Mouse (Mus musculus): ENCODE data around the gene Sass6.
A peak's percentile ranks its signal among the peaks of the same experiment; 100 is the strongest.

The Sass6 gene

DNA sequence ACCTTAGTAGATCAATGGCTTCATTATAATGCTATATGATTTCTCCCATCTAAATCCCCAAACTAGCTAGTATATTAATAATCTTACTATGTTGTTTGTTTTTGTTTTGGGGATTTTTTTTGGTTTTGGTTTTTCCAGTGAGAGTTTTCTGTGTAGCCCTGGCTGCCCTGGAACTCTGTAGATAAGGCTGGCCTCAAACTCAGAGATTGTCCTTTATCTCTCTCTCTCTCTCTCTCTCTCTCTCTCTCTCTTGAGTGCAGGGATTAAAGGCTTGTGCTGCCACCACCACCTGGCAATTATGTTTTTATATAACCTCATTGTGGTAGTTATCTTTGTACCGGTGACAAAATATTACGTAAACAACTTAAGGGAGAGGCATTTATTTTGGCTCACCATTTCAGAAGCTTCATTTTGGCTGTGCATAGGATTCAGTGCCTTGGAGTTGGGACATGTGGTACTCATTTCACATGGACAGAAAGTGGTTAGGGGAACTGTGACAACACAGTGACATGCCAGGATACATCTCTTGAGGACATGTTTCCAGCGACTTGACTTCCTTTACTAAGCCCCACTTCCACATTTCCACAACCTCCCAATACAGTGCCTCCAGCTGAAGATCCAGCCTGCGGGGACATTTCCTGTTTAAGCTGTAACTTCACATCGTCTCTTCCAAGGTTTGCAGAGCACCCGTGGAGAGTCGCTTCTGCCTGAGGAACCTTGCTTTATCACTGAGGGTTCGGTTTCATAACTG is 20.7 kb downstream of the Sass6 start:
- Histone ChIP-seq H3K4me3 (replicated peaks; ENCODE audit: low read length) (no peak overlapping the region), H3K36me3 (ENCODE audit: insufficient read depth, low read length) (peaks cover 63% of the 10 kb centered on the region), H3K4me1 (replicated peaks; ENCODE audit: low read depth, low read length) (peaks cover 21% of the 10 kb centered on the region), H3K9me3 (ENCODE audit: low read length) (no peaks in the 10 kb centered on the region), H3K27me3 (ENCODE audit: insufficient read depth, low read length) (no peaks in the 10 kb centered on the region)
- no peak for TF ChIP-seq CTCF (conservative IDR thresholded peaks at IDR 0.05; ENCODE audit: low read length)
- TF ChIP-seq NANOG (IDR thresholded peaks at IDR 0.05; ENCODE audit: borderline replicate concordance, low read length), result no peak
- no peak for TF ChIP-seq POU5F1 (IDR thresholded peaks at IDR 0.05; ENCODE audit: borderline replicate concordance, low read length)

DNA sequence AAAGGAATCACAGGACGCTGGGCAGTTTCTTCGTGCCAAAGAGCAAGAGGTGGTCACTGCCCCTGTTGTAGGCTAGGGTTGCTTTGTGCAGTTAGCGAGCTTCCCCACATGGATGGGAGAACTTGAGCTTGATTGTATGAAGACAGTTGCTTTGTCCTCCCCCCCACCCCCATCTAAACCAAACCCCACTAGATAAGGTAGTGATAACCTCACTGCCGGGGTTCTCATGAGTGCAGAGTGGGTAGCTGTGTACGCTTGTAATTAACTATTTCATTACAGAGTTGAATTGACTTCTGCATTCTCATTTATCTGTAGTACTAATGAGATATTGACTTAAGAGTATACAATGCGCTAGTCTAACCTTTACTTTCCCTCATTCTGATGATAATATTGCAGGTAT is 24.1 kb downstream of the Sass6 start:
- H3K27me3 ChIP-seq (ENCODE audit: insufficient read depth, low read length), result no peaks in the 10 kb centered on the region
- no peak for TF ChIP-seq NANOG (IDR thresholded peaks at IDR 0.05; ENCODE audit: borderline replicate concordance, low read length)
- peaks cover 50% of the 10 kb centered on the region for H3K4me1 ChIP-seq (replicated peaks; ENCODE audit: low read depth, low read length)
- H3K9me3 ChIP-seq (ENCODE audit: low read length), result no peaks in the 10 kb centered on the region
- H3K36me3 ChIP-seq (ENCODE audit: insufficient read depth, low read length), result peaks cover 54% of the 10 kb centered on the region
- H3K4me3 ChIP-seq (replicated peaks; ENCODE audit: low read length), result no peak overlapping the region

DNA sequence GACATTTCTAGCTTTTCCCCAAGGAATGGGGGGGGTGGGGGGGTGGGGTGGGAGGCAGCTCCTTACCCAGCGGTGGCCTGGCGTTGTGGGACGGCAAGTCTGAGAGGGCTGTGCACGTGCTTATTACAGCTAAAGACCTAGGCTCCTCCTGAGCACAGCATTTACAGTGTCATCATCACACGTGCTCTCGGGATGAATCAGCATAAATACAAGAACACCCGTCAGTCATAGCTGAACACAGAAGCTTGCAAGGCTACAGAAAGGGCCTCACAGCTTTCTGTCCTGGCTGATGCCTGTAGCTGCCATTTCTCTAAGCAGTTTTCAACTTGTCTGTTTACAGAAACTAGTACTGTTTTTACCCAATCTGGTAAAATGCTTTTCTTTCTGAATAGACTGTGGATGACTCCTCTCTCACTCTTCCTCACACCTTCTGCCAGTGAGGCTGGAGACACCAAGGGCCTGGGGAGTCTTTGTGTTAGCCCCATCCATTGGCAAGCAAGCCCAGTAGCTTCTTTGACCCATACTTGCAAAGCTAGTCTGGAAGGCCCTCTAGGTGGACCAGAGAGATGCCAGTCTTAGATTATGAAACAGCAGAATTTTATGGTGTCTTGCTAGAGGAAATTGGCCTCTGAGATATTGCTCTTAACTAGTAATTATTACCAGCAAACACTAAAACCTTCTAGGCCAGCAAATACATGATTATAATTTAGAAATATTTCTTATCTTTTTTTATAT is 26.0 kb downstream of the Sass6 start:
- H3K4me1 ChIP-seq (replicated peaks; ENCODE audit: low read depth, low read length), result peaks cover 43% of the 10 kb centered on the region
- peaks cover 34% of the 10 kb centered on the region for H3K36me3 ChIP-seq (ENCODE audit: insufficient read depth, low read length)
- no peak for TF ChIP-seq CTCF (conservative IDR thresholded peaks at IDR 0.05; ENCODE audit: low read length)
- no peaks in the 10 kb centered on the region for H3K27me3 ChIP-seq (ENCODE audit: insufficient read depth, low read length)
- no peaks in the 10 kb centered on the region for H3K9me3 ChIP-seq (ENCODE audit: low read length)
- no peak overlapping the region for H3K4me3 ChIP-seq (replicated peaks; ENCODE audit: low read length)

DNA sequence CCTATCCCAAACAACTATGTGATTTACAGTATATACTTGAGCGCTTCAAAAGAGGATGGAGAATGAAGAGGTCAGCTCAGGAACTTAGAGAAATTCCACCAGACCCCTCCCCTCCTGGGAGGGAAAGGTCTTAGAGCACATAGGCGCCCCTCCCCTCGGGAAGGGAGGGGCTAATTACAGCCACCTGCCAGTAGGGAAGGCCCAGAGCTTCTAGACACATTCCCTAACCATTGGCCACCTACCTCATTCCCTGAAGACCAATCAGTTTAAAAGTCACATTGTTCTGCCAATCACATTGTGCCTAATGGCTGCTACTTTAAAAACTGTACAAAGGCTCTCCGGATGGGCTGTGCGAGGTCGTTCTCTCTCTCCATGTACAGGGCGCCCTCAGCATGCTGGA is 27.9 kb downstream of the Sass6 start:
- H3K36me3 ChIP-seq (ENCODE audit: insufficient read depth, low read length), result peaks cover 40% of the 10 kb centered on the region
- TF ChIP-seq CTCF (conservative IDR thresholded peaks at IDR 0.05; ENCODE audit: low read length), result no peak
- TF ChIP-seq NANOG (IDR thresholded peaks at IDR 0.05; ENCODE audit: borderline replicate concordance, low read length), result no peak
- no peak for TF ChIP-seq POU5F1 (IDR thresholded peaks at IDR 0.05; ENCODE audit: borderline replicate concordance, low read length)
- H3K9me3 ChIP-seq (ENCODE audit: low read length), result no peaks in the 10 kb centered on the region
- peak overlapping the region; percentile 65 for H3K4me3 ChIP-seq (replicated peaks; ENCODE audit: low read length)
- H3K27me3 ChIP-seq (ENCODE audit: insufficient read depth, low read length), result no peaks in the 10 kb centered on the region
- H3K4me1 ChIP-seq (replicated peaks; ENCODE audit: low read depth, low read length), result peaks cover 43% of the 10 kb centered on the region

DNA sequence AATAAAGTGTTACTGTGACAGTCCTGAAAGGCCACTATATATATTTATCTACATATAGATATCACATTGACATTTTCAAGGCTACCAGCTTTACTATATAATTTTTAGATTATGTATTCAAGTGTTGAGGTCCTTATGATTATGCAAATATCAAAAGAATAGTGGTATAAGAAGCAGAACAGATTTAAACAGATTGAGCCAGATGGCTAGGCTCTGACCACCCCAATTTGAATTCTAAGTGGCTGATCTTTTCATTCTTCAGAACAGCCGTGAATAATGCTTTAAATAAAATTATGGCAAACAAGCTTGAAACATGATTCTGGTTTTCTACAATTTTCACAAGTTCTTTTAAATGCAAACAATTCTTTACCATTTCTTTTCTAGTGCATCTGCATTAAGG is 36.7 kb downstream of the Sass6 start:
- Histone ChIP-seq H3K36me3 (ENCODE audit: insufficient read depth, low read length) (peaks cover 93% of the 10 kb centered on the region), H3K9me3 (ENCODE audit: low read length) (no peaks in the 10 kb centered on the region), H3K4me3 (replicated peaks; ENCODE audit: low read length) (no peak overlapping the region), H3K27me3 (ENCODE audit: insufficient read depth, low read length) (no peaks in the 10 kb centered on the region), H3K4me1 (replicated peaks; ENCODE audit: low read depth, low read length) (peaks cover 17% of the 10 kb centered on the region)
- no peak for TF ChIP-seq NANOG (IDR thresholded peaks at IDR 0.05; ENCODE audit: borderline replicate concordance, low read length)
- no peak for TF ChIP-seq CTCF (conservative IDR thresholded peaks at IDR 0.05; ENCODE audit: low read length)
- TF ChIP-seq POU5F1 (IDR thresholded peaks at IDR 0.05; ENCODE audit: borderline replicate concordance, low read length), result no peak

DNA sequence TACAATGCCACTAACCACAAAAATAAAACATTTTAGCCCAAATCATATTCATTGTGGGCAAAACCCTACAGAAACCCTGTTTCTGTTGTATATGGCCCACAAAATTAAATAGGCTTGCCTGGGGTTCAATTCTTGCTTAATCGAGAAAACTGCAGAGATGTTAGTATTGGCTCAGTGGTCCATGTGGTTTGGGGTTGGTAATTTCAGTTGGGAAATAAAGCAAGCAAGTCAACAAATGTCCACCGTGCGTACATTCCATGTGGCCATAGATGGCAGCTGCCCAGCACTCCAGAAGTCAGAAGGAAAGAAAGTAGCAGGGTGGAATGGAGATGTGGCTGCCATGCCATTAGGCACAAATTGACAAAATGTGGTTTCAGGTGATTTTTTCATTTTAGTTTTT is 38.2 kb downstream of the Sass6 start:
- Histone ChIP-seq H3K9me3 (ENCODE audit: low read length) (no peaks in the 10 kb centered on the region), H3K4me3 (replicated peaks; ENCODE audit: low read length) (no peak overlapping the region), H3K27me3 (ENCODE audit: insufficient read depth, low read length) (no peaks in the 10 kb centered on the region), H3K36me3 (ENCODE audit: insufficient read depth, low read length) (peaks cover 93% of the 10 kb centered on the region), H3K4me1 (replicated peaks; ENCODE audit: low read depth, low read length) (peaks cover 30% of the 10 kb centered on the region)
- no peak for TF ChIP-seq NANOG (IDR thresholded peaks at IDR 0.05; ENCODE audit: borderline replicate concordance, low read length)
- TF ChIP-seq CTCF (conservative IDR thresholded peaks at IDR 0.05; ENCODE audit: low read length), result 0 out of 2 replicates have a peak, but pooled peaks have one; percentile 1

DNA sequence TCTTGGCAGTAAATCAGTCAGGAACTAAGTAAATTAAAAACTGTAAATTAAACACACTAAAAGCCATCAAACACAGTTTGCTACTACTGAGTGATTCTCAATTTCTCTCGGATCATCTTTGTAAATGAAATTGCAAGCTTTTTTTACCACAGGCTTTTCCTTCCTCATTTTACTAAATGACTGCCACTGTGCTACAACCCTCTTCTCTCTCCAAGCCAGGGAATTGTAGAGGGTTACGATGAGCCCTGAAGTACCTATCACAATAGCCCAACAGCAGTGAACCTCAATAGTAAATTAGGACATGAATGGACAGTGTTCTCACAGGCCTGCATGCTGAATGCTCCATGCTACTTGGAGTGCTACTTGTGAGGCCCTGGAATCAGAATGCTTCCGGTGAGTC is 39.3 kb downstream of the Sass6 start:
- no peak for TF ChIP-seq CTCF (conservative IDR thresholded peaks at IDR 0.05; ENCODE audit: low read length)
- TF ChIP-seq NANOG (IDR thresholded peaks at IDR 0.05; ENCODE audit: borderline replicate concordance, low read length), result no peak
- no peak for TF ChIP-seq POU5F1 (IDR thresholded peaks at IDR 0.05; ENCODE audit: borderline replicate concordance, low read length)
- peaks cover 42% of the 10 kb centered on the region for H3K4me1 ChIP-seq (replicated peaks; ENCODE audit: low read depth, low read length)
- no peaks in the 10 kb centered on the region for H3K9me3 ChIP-seq (ENCODE audit: low read length)
- H3K27me3 ChIP-seq (ENCODE audit: insufficient read depth, low read length), result no peaks in the 10 kb centered on the region
- H3K4me3 ChIP-seq (replicated peaks; ENCODE audit: low read length), result no peak overlapping the region
- peaks cover 93% of the 10 kb centered on the region for H3K36me3 ChIP-seq (ENCODE audit: insufficient read depth, low read length)

DNA sequence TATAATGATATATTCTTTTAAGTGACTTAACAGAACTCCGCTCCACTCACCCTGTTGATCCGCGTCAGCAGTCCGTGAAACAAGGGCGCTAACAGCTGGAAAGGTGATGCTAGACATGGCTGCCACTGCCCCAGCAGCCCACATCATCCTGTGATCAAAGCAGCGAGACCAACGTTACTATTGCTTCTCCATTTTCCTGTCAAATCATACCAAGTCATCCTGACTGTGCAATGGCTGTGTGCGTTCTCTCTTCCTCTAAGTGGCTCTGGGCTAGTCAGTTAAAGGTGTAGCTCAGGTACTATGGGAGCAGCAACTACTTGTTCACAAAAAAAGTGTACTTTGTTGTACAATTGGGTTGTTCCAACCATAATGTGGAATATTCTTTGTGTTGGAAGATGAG is 40.1 kb downstream of the Sass6 start:
- H3K36me3 ChIP-seq (ENCODE audit: insufficient read depth, low read length), result peaks cover 96% of the 10 kb centered on the region

More for the DNA sequence above, 40.1 kb downstream of the Sass6 start:
- Histone ChIP-seq H3K9me3 (ENCODE audit: low read length) (no peaks in the 10 kb centered on the region), H3K27me3 (ENCODE audit: insufficient read depth, low read length) (no peaks in the 10 kb centered on the region), H3K4me1 (replicated peaks; ENCODE audit: low read depth, low read length) (peaks cover 48% of the 10 kb centered on the region), H3K4me3 (replicated peaks; ENCODE audit: low read length) (no peak overlapping the region)
- TF ChIP-seq NANOG (IDR thresholded peaks at IDR 0.05; ENCODE audit: borderline replicate concordance, low read length), result no peak
- no peak for TF ChIP-seq POU5F1 (IDR thresholded peaks at IDR 0.05; ENCODE audit: borderline replicate concordance, low read length)
- TF ChIP-seq CTCF (conservative IDR thresholded peaks at IDR 0.05; ENCODE audit: low read length), result no peak
